Mouse (Mus musculus) adrenal gland, adult (tissue): Measurements from ENCODE around the gene Flywch2.

ENCODE experiments used
- DNase-seq, 2 experiments: peaks; one replicate each; pipeline ENCODE4 v3.0.0; 2022 to 2023; ENCODE audit warnings: low spot score in 1 of 2; ENCODE audit not compliant: inconsistent age in 2 of 2

The Flywch2 gene

DNA sequence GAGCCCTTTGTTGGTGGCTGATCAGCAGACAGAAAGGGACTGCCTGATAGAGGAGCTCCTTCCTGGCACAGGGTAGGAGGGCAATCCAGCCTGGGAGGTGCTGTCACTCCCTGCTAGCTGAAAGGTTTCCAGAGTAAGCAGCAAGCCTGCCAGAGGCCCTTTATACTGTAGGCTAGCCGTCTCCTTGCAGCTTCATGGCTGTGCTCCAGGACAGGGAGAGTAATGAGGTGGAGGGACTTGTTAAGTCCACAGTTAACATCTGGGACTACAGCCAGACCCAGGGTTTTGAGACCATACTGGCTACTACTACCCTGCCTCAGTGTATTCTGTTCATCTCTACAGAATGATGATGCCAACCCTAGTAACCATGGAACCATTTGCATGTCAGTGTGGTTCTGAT is 51.5 kb downstream of the Flywch2 start:
- no peak for DNase-seq

- DNase-seq = no peak
Measured at GRCm38 (mm10) chr17:23730441-23730840, 55.4 kb downstream of the Flywch2 start.
